ENCODE assay signal across 19 mouse cellular contexts in the genomic region with DNA sequence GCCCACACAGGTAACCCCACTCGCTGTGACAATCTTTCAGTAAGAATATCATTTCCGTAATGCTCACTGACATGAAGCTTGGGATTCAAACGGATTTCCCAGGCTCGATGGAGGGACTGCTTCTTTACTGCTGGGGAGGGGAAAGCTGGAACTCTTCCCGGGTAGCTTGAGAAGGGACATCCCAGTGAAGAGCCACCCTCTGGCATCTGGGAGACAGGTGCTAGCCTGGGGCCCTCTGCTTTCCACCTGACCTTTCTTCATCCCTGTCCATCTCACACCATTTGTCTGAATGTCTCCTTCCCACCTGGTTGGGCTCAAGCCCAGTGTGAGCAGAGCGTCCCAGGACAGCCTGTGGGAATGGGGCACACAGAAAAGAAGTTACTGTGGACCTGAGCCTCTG. TPM values are rescaled to one million over a fixed set of nuclear protein-coding genes. Genes with fewer than 3 reads are reported as not detected.
DNase-seq lines count a peak whose midpoint lies in the region; ATAC-seq lines count a peak whose summit lies in the region.
"Had no signal": no experiment of that assay in that cellular context is flagged by ENCODE, and none has a peak within 500 bp of the region (broad histone marks: within the 10 kb centered on the region; RNA-seq: fewer than 3 reads in every experiment).

No protein-coding gene starts in this region.

- H3K4me3 ChIP-seq in embryonic facial prominence, embryonic 15.5 days (replicated peaks): no peak overlapping the region
- no peak overlapping the region for H3K4me3 ChIP-seq in embryonic facial prominence, embryonic 10.5 days
- no peak overlapping the region for H3K4me3 ChIP-seq in hindbrain, embryonic 13.5 days
- no peak overlapping the region for H3K4me3 ChIP-seq in hindbrain, embryonic 11.5 days (ENCODE audit: low read depth, low read length)
- no peak overlapping the region for H3K4me3 ChIP-seq in neural tube, embryonic 13.5 days
- no peak overlapping the region for H3K4me3 ChIP-seq in liver, embryonic 11.5 days (ENCODE audit: low read depth, low read length)
- H3K4me3 ChIP-seq: heart, embryonic 13.5 days; limb, embryonic 13.5 days; neural tube, embryonic 12.5 days had no signal

- H3K9me3 ChIP-seq in embryonic facial prominence, embryonic 15.5 days (replicated peaks): no peaks in the 10 kb centered on the region
- no peaks in the 10 kb centered on the region for H3K9me3 ChIP-seq in embryonic facial prominence, embryonic 10.5 days
- H3K9me3 ChIP-seq in hindbrain, embryonic 13.5 days: no peaks in the 10 kb centered on the region
- H3K9me3 ChIP-seq in hindbrain, embryonic 11.5 days (ENCODE audit: control insufficient read depth, low read length): no peaks in the 10 kb centered on the region
- no peaks in the 10 kb centered on the region for H3K9me3 ChIP-seq in neural tube, embryonic 13.5 days
- no peaks in the 10 kb centered on the region for H3K9me3 ChIP-seq in liver, embryonic 11.5 days (ENCODE audit: control insufficient read depth, low read length)
- H3K9me3 ChIP-seq: G1E; heart, embryonic 13.5 days; limb, embryonic 13.5 days; neural tube, embryonic 12.5 days had no signal

- no peak overlapping the region for H3K4me2 ChIP-seq in embryonic facial prominence, embryonic 15.5 days (replicated peaks)
- no peak overlapping the region for H3K4me2 ChIP-seq in hindbrain, embryonic 13.5 days
- H3K4me2 ChIP-seq in hindbrain, embryonic 11.5 days (replicated peaks; ENCODE audit: low read depth, low read length): no peak overlapping the region
- no peak overlapping the region for H3K4me2 ChIP-seq in neural tube, embryonic 13.5 days
- no peak overlapping the region for H3K4me2 ChIP-seq in liver, embryonic 11.5 days
- H3K4me2 ChIP-seq: heart, embryonic 13.5 days; limb, embryonic 13.5 days; neural tube, embryonic 12.5 days had no signal

- H3K9ac ChIP-seq in embryonic facial prominence, embryonic 15.5 days: no peak overlapping the region
- no peak overlapping the region for H3K9ac ChIP-seq in hindbrain, embryonic 13.5 days
- no peak overlapping the region for H3K9ac ChIP-seq in hindbrain, embryonic 11.5 days (ENCODE audit: low read depth, low read length)
- no peak overlapping the region for H3K9ac ChIP-seq in neural tube, embryonic 13.5 days
- no peak overlapping the region for H3K9ac ChIP-seq in liver, embryonic 11.5 days (ENCODE audit: low read depth, low read length)
- H3K9ac ChIP-seq: heart, embryonic 13.5 days; limb, embryonic 13.5 days; liver, embryonic 14.5 days; neural tube, embryonic 12.5 days had no signal

- no peak for ATAC-seq in embryonic facial prominence, embryonic 15.5 days (ENCODE audit: insufficient number of reproducible peaks, low FRiP score, low TSS enrichment, low read depth)
- ATAC-seq in hindbrain, embryonic 13.5 days (ENCODE audit: low FRiP score): no peak
- ATAC-seq in hindbrain, embryonic 11.5 days (ENCODE audit: low FRiP score): no peak
- no peak for ATAC-seq in neural tube, embryonic 13.5 days (ENCODE audit: low read depth)
- no peak for ATAC-seq in liver, embryonic 11.5 days (replicated peaks; ENCODE audit: low FRiP score)
- ATAC-seq: activated CD4-positive, CD25-positive, alpha-beta regulatory T cell, adult 4 months had no signal

- peaks cover 31% of the 10 kb centered on the region for H3K4me1 ChIP-seq in embryonic facial prominence, embryonic 15.5 days
- H3K4me1 ChIP-seq in embryonic facial prominence, embryonic 10.5 days: peaks cover 42% of the 10 kb centered on the region
- peaks cover 73% of the 10 kb centered on the region for H3K4me1 ChIP-seq in hindbrain, embryonic 13.5 days (replicated peaks)
- H3K4me1 ChIP-seq in hindbrain, embryonic 11.5 days (replicated peaks; ENCODE audit: control insufficient read depth, insufficient read depth, low read length): peaks cover 19% of the 10 kb centered on the region
- H3K4me1 ChIP-seq in neural tube, embryonic 13.5 days (replicated peaks): peaks cover 70% of the 10 kb centered on the region
- peaks cover 23% of the 10 kb centered on the region for H3K4me1 ChIP-seq in liver, embryonic 11.5 days (replicated peaks; ENCODE audit: control insufficient read depth, insufficient read depth, low read length)

- H3K36me3 ChIP-seq in embryonic facial prominence, embryonic 15.5 days: peaks cover 6% of the 10 kb centered on the region
- 0 out of 2 replicates have a peak, but pooled peaks cover 10% of the 10 kb centered on the region for H3K36me3 ChIP-seq in embryonic facial prominence, embryonic 10.5 days (replicated peaks)
- H3K36me3 ChIP-seq in hindbrain, embryonic 13.5 days: peaks cover 20% of the 10 kb centered on the region
- 0 out of 2 replicates have a peak, but pooled peaks cover 2% of the 10 kb centered on the region for H3K36me3 ChIP-seq in hindbrain, embryonic 11.5 days (ENCODE audit: control insufficient read depth, insufficient read depth, low read length)
- H3K36me3 ChIP-seq in neural tube, embryonic 13.5 days: peaks cover 17% of the 10 kb centered on the region; the same call in 1 of the 2 replicates
- no peaks in the 10 kb centered on the region for H3K36me3 ChIP-seq in liver, embryonic 11.5 days (ENCODE audit: control insufficient read depth, insufficient read depth, low read length)
- H3K36me3 ChIP-seq: G1E had no signal

- H3K27me3 ChIP-seq in embryonic facial prominence, embryonic 15.5 days: no peaks in the 10 kb centered on the region
- H3K27me3 ChIP-seq in embryonic facial prominence, embryonic 10.5 days (replicated peaks; ENCODE audit: low read depth, poor library complexity, severe bottlenecking): peaks cover 18% of the 10 kb centered on the region; the same call in 1 of the 2 replicates
- H3K27me3 ChIP-seq in hindbrain, embryonic 13.5 days: no peaks in the 10 kb centered on the region
- no peaks in the 10 kb centered on the region for H3K27me3 ChIP-seq in hindbrain, embryonic 11.5 days (ENCODE audit: control insufficient read depth, insufficient read depth, low read length)
- H3K27me3 ChIP-seq in neural tube, embryonic 13.5 days: no peaks in the 10 kb centered on the region
- peaks cover 20% of the 10 kb centered on the region for H3K27me3 ChIP-seq in liver, embryonic 11.5 days (replicated peaks; ENCODE audit: control insufficient read depth, insufficient read depth, low read length)
- H3K27me3 ChIP-seq: neural tube, embryonic 12.5 days had no signal

- no peak for DNase-seq in embryonic facial prominence, embryonic 10.5 days (ENCODE audit: low spot score)
- no peak for DNase-seq in hindbrain, embryonic 11.5 days (ENCODE audit: low spot score)
- no peak for DNase-seq in neural tube, embryonic 10.5 days (ENCODE audit: extremely low spot score, low spot score)
- DNase-seq in thymus, postnatal 4 days: no peak
- DNase-seq in liver, embryonic 11.5 days (ENCODE audit: low spot score): no peak
- DNase-seq: kidney, postnatal 36 days; right cerebral cortex, postnatal 14 days had no signal

- 0 out of 2 replicates have a peak overlapping the region, but pooled peaks have one; percentile 17 for H3K27ac ChIP-seq in embryonic facial prominence, embryonic 15.5 days (replicated peaks)
- H3K27ac ChIP-seq in embryonic facial prominence, embryonic 10.5 days (replicated peaks): no peak overlapping the region
- peak overlapping the region; percentile 77 for H3K27ac ChIP-seq in hindbrain, embryonic 13.5 days
- no peak overlapping the region for H3K27ac ChIP-seq in hindbrain, embryonic 11.5 days (ENCODE audit: low read depth, low read length)
- peak overlapping the region; percentile 67 for H3K27ac ChIP-seq in neural tube, embryonic 13.5 days (replicated peaks)
- H3K27ac ChIP-seq in liver, embryonic 11.5 days (ENCODE audit: low read depth, low read length): no peak overlapping the region
- H3K27ac ChIP-seq: heart, embryonic 13.5 days; limb, embryonic 13.5 days; liver, embryonic 14.5 days; neural tube, embryonic 12.5 days had no signal

- WGBS in embryonic facial prominence, embryonic 15.5 days: 77% methylated on average over 6 of the region's 6 CpGs
- WGBS in embryonic facial prominence, embryonic 10.5 days: 85% methylated on average over 6 of the region's 6 CpGs
- 87% methylated on average over 6 of the region's 6 CpGs for WGBS in hindbrain, embryonic 13.5 days
- 83% methylated on average over 6 of the region's 6 CpGs for WGBS in hindbrain, embryonic 11.5 days
- WGBS in neural tube, embryonic 13.5 days: 87% methylated on average over 6 of the region's 6 CpGs
- 83% methylated on average over 6 of the region's 6 CpGs for WGBS in liver, embryonic 11.5 days

RNA-seq across cellular contexts. Expression of gene Tppp3, which starts 5.1 kb away (rescaled TPM):
- 157 and 180 TPM in 2 replicates for polyA plus RNA-seq in embryonic facial prominence, embryonic 15.5 days (2015; fragmentation: Nextera tagmentation; extraction: Ambion mirVana)
- 35.7 and 48.8 TPM in 2 replicates for polyA plus RNA-seq in embryonic facial prominence, embryonic 10.5 days (2016; fragmentation: Nextera tagmentation; extraction: Ambion mirVana)
- 170 and 181 TPM in 2 replicates for polyA plus RNA-seq in hindbrain, embryonic 13.5 days (2015; fragmentation: Nextera tagmentation; extraction: Ambion mirVana)
- polyA plus RNA-seq in hindbrain, embryonic 11.5 days (2014; fragmentation: Nextera tagmentation; extraction: Ambion mirVana): 206 and 218 TPM in 2 replicates
- polyA plus RNA-seq in neural tube, embryonic 13.5 days (2015; fragmentation: Nextera tagmentation; extraction: Ambion mirVana): 239 and 296 TPM in 2 replicates
- polyA plus RNA-seq in liver, embryonic 11.5 days (2014; fragmentation: Nextera tagmentation; extraction: Ambion mirVana): 3.1 and 3.2 TPM in 2 replicates
- polyA plus RNA-seq: G1E had no signal

RNA-seq across cellular contexts. Expression of gene Zdhhc1, which starts 30.5 kb away (rescaled TPM):
- 55.4 and 59.8 TPM in 2 replicates for polyA plus RNA-seq in embryonic facial prominence, embryonic 15.5 days (2015; fragmentation: Nextera tagmentation; extraction: Ambion mirVana)
- 19.2 and 20.5 TPM in 2 replicates for polyA plus RNA-seq in embryonic facial prominence, embryonic 10.5 days (2016; fragmentation: Nextera tagmentation; extraction: Ambion mirVana)
- 30.9 and 34.3 TPM in 2 replicates for polyA plus RNA-seq in hindbrain, embryonic 13.5 days (2015; fragmentation: Nextera tagmentation; extraction: Ambion mirVana)
- 19.0 and 19.7 TPM in 2 replicates for polyA plus RNA-seq in hindbrain, embryonic 11.5 days (2014; fragmentation: Nextera tagmentation; extraction: Ambion mirVana)
- 27.8 and 31.9 TPM in 2 replicates for polyA plus RNA-seq in neural tube, embryonic 13.5 days (2015; fragmentation: Nextera tagmentation; extraction: Ambion mirVana)
- polyA plus RNA-seq in liver, embryonic 11.5 days (2014; fragmentation: Nextera tagmentation; extraction: Ambion mirVana): 6.4 and 8.9 TPM in 2 replicates

RNA-seq across cellular contexts. Expression of gene Hsd11b2, which starts 52.3 kb away (rescaled TPM):
- 1.4 TPM in 2 replicates for polyA plus RNA-seq in embryonic facial prominence, embryonic 15.5 days (2015; fragmentation: Nextera tagmentation; extraction: Ambion mirVana)
- 18.8 and 22.2 TPM in 2 replicates for polyA plus RNA-seq in embryonic facial prominence, embryonic 10.5 days (2016; fragmentation: Nextera tagmentation; extraction: Ambion mirVana)
- polyA plus RNA-seq in hindbrain, embryonic 13.5 days (2015; fragmentation: Nextera tagmentation; extraction: Ambion mirVana): 7.8 and 11.0 TPM in 2 replicates
- polyA plus RNA-seq in hindbrain, embryonic 11.5 days (2014; fragmentation: Nextera tagmentation; extraction: Ambion mirVana): 19.6 and 21.1 TPM in 2 replicates
- 5.4 and 5.5 TPM in 2 replicates for polyA plus RNA-seq in neural tube, embryonic 13.5 days (2015; fragmentation: Nextera tagmentation; extraction: Ambion mirVana)
- polyA plus RNA-seq in liver, embryonic 11.5 days (2014; fragmentation: Nextera tagmentation; extraction: Ambion mirVana): 13.8 and 16.4 TPM in 2 replicates
- polyA plus RNA-seq: activated CD4-positive, CD25-positive, alpha-beta regulatory T cell, adult 4 months; G1E had no signal

RNA-seq across cellular contexts. Expression of gene Lrrc36, which starts 52.9 kb away (rescaled TPM):
- polyA plus RNA-seq in embryonic facial prominence, embryonic 15.5 days (2015; fragmentation: Nextera tagmentation; extraction: Ambion mirVana): 1.1 and 2.6 TPM in 2 replicates
- polyA plus RNA-seq in embryonic facial prominence, embryonic 10.5 days (2016; fragmentation: Nextera tagmentation; extraction: Ambion mirVana): 0.29 and 0.67 TPM in 2 replicates
- 1.1 and 1.7 TPM in 2 replicates for polyA plus RNA-seq in hindbrain, embryonic 13.5 days (2015; fragmentation: Nextera tagmentation; extraction: Ambion mirVana)
- 2.8 and 3.0 TPM in 2 replicates for polyA plus RNA-seq in hindbrain, embryonic 11.5 days (2014; fragmentation: Nextera tagmentation; extraction: Ambion mirVana)
- polyA plus RNA-seq in neural tube, embryonic 13.5 days (2015; fragmentation: Nextera tagmentation; extraction: Ambion mirVana): 0.65 and 0.92 TPM in 2 replicates
- polyA plus RNA-seq in liver, embryonic 11.5 days (2014; fragmentation: Nextera tagmentation; extraction: Ambion mirVana): 0.19 TPM in 1 of 2 replicates, not detected in the other
- polyA plus RNA-seq: activated CD4-positive, CD25-positive, alpha-beta regulatory T cell, adult 4 months; G1E; kidney, embryonic 14.5 days; stomach, embryonic 14.5 days had no signal

RNA-seq across cellular contexts. Expression of gene Kctd19, which starts 52.9 kb away (rescaled TPM):
- polyA plus RNA-seq in embryonic facial prominence, embryonic 15.5 days (2015; fragmentation: Nextera tagmentation; extraction: Ambion mirVana): 0.05 TPM in 1 of 2 replicates, not detected in the other
- 0.08 and 0.16 TPM in 2 replicates for polyA plus RNA-seq in embryonic facial prominence, embryonic 10.5 days (2016; fragmentation: Nextera tagmentation; extraction: Ambion mirVana)
- polyA plus RNA-seq in hindbrain, embryonic 13.5 days (2015; fragmentation: Nextera tagmentation; extraction: Ambion mirVana): not detected in 2 replicates
- polyA plus RNA-seq in hindbrain, embryonic 11.5 days (2014; fragmentation: Nextera tagmentation; extraction: Ambion mirVana): 0.14 TPM in 1 of 2 replicates, not detected in the other
- not detected in 2 replicates for polyA plus RNA-seq in neural tube, embryonic 13.5 days (2015; fragmentation: Nextera tagmentation; extraction: Ambion mirVana)
- not detected in 2 replicates for polyA plus RNA-seq in liver, embryonic 11.5 days (2014; fragmentation: Nextera tagmentation; extraction: Ambion mirVana)
- polyA plus RNA-seq: activated CD4-positive, CD25-positive, alpha-beta regulatory T cell, adult 4 months; G1E; heart, embryonic 13.5 days; intestine, embryonic 14.5 days; kidney, embryonic 14.5 days; limb, embryonic 13.5 days; liver, embryonic 14.5 days; neural tube, embryonic 12.5 days; stomach, embryonic 14.5 days had no signal

Comparison
In these comparisons a context has a peak if more than half of its experiments do, and no peak if none do; other contexts are left out.
1. H3K27ac ChIP-seq: peak in embryonic facial prominence, embryonic 15.5 days (single experiment), hindbrain, embryonic 13.5 days (single experiment) and neural tube, embryonic 13.5 days (single experiment); none in embryonic facial prominence, embryonic 10.5 days (single experiment), hindbrain, embryonic 11.5 days (single experiment) and liver, embryonic 11.5 days (single experiment).